Mouse (Mus musculus): ENCODE results near the gene Fancl. TPM values are rescaled to one million over a fixed set of nuclear protein-coding genes. Genes with fewer than 3 reads are reported as not detected.

Gene Fancl
- polyA plus RNA-seq, 2 experiments from 2014 or later: 17.1 to 21.8 TPM

DNA sequence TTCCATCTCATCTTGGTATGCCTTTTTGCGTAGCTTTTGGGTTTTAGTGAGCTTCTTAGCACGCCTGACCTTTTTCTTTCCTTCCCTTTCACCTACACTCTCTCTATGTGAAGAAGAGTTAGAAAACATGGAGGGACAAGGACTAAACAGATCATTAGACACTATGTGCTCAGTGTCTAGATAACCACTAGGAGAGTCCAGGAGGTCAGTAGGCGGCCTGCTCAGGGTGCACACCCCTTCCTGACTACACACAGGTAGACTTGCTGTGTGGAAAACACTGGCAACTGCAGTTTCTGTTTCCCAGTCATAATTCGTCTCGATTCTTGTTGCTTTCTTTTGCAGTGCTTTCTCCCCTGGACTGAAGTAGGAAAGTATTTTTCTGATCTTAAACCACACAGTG is 110.0 kb downstream of the Fancl start:
- no peak for ATAC-seq

- no peak for ATAC-seq
Measured at GRCm38 (mm10) chr11:26513683-26514082, 127.7 kb downstream of the Fancl start.

- no peak for ATAC-seq
Measured at GRCm38 (mm10) chr11:26516086-26516485, 130.2 kb downstream of the Fancl start.

GRCm38 (mm10) chr11:26518991-26519390 is 133.1 kb downstream of the Fancl start:
- no peak for ATAC-seq

Other genes starting within 250 kb of the Fancl start
- not detected for gene 5730522E02Rik, start 175.4 kb upstream of the Fancl start, polyA plus RNA-seq (2017; shearing (Covaris generic))
- gene Gm6899, start 207.1 kb downstream of the Fancl start, polyA plus RNA-seq (2017; shearing (Covaris generic)): not detected
- gene Vrk2, start 207.9 kb downstream of the Fancl start, polyA plus RNA-seq (2017; shearing (Covaris generic)): 10 to 100 TPM; 48.1 to 52.4 TPM